Mouse (Mus musculus): ENCODE measurements around the gene Parva.

GRCm38 (mm10) chr7:112387876-112388275 lies 39.4 kb upstream of the Parva start:
- no peak for TF ChIP-seq POLR2A (IDR thresholded peaks at IDR 0.05; ENCODE audit: low read depth, low read length)
- no peak for TF ChIP-seq ELF1 (IDR thresholded peaks at IDR 0.05; ENCODE audit: low read depth, low read length)
- TF ChIP-seq MEF2A (IDR thresholded peaks at IDR 0.05; ENCODE audit: borderline replicate concordance, low read depth, low read length) = no peak
- no peak for TF ChIP-seq CHD1 (IDR thresholded peaks at IDR 0.05; ENCODE audit: low read depth, low read length)
- no peak for TF ChIP-seq USF1 (IDR thresholded peaks at IDR 0.05; ENCODE audit: low read depth, low read length)
- no peak for TF ChIP-seq CTCF (conservative IDR thresholded peaks at IDR 0.05 in 1 of 2, IDR thresholded peaks at IDR 0.05 in 1 of 2; ENCODE audit: low read depth in 2 of 2, low read length in 2 of 2)
